Comparison of ENCODE assay signal across 7 mouse cellular contexts in the genomic region with DNA sequence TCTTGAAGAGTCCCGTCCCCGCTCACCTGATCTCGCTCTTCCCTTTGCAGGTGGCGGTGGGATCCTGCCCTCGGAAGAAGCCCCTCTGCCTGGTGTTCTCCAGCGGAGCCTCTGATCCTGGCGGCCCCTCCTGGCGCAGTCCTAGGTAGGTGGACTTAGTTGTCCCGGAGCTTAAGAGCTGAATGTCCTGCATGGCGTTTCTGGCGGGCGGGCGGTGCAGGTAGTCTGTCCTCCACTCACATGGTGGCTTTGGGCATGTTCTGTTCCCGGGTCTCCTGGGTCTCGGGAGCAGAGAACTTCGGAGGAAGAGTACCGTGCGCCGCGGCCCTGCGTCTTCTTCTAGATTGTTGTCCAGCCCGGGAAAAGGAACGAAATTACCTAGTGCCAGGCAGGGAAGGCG. TPM values are rescaled to one million over a fixed set of nuclear protein-coding genes. Genes with fewer than 3 reads are reported as not detected.
DNase-seq lines count a peak whose midpoint lies in the region; ATAC-seq lines count a peak whose summit lies in the region.

No protein-coding gene starts in this region.

- H3K4me1 ChIP-seq in forebrain, embryonic 14.5 days (ENCODE audit: control insufficient read depth, insufficient read depth, low read length) = peaks cover 14% of the 10 kb centered on the region
- peaks cover 25% of the 10 kb centered on the region for H3K4me1 ChIP-seq in limb, embryonic 13.5 days

- DNase-seq in left cerebral cortex, adult 11 months (ENCODE audit: low spot score) = peak; percentile 8
- no peak for DNase-seq in left cerebral cortex, postnatal 10 days (ENCODE audit: extremely low spot score in 1 of 2, low spot score in 2 of 2)
- DNase-seq in adrenal gland, postnatal 36 days = peak; percentile 34 to 36
- no peak for DNase-seq in forebrain, embryonic 14.5 days (ENCODE audit: low spot score)
- DNase-seq in right cerebral cortex, postnatal 36 days (ENCODE audit: low spot score in 2 of 2) = no peak

- no peak for ATAC-seq in forebrain, embryonic 14.5 days
- ATAC-seq in limb, embryonic 13.5 days (ENCODE audit: low FRiP score, low read depth) = no peak
- ATAC-seq in monocyte, adult 5-6 weeks (replicated peaks; ENCODE audit: insufficient number of reproducible peaks, low FRiP score, low TSS enrichment, poor library complexity, severe bottlenecking) = 0 out of 2 replicates have a peak, but pooled peaks have one; percentile 29

- H3K27ac ChIP-seq in forebrain, embryonic 14.5 days (ENCODE audit: low read depth, low read length) = peak overlapping the region; percentile 93; the same call in 1 of the 2 replicates
- peak overlapping the region; percentile 48 for H3K27ac ChIP-seq in limb, embryonic 13.5 days

- no peaks in the 10 kb centered on the region for H3K27me3 ChIP-seq in forebrain, embryonic 14.5 days (replicated peaks; ENCODE audit: control insufficient read depth, insufficient read depth, low read length)
- no peaks in the 10 kb centered on the region for H3K27me3 ChIP-seq in limb, embryonic 13.5 days

- H3K4me3 ChIP-seq in forebrain, embryonic 14.5 days (ENCODE audit: low read depth, low read length) = peak overlapping the region; percentile 71
- H3K4me3 ChIP-seq in limb, embryonic 13.5 days = peak overlapping the region; percentile 78

- H3K4me2 ChIP-seq in forebrain, embryonic 14.5 days (ENCODE audit: low read length) = peak overlapping the region; percentile 95
- peak overlapping the region; percentile 89 for H3K4me2 ChIP-seq in limb, embryonic 13.5 days (replicated peaks)

- peaks cover 25% of the 10 kb centered on the region for H3K36me3 ChIP-seq in forebrain, embryonic 14.5 days (ENCODE audit: control insufficient read depth, insufficient read depth, low read length)
- H3K36me3 ChIP-seq in limb, embryonic 13.5 days = peaks cover 28% of the 10 kb centered on the region

- intact Hi-C loops in left cerebral cortex, postnatal 10 days (cut with DNase I) = no loop called here

- H3K9me3 ChIP-seq in forebrain, embryonic 14.5 days (replicated peaks; ENCODE audit: control insufficient read depth, low read length) = no peaks in the 10 kb centered on the region
- H3K9me3 ChIP-seq in limb, embryonic 13.5 days = no peaks in the 10 kb centered on the region

- peak overlapping the region; percentile 89 for H3K9ac ChIP-seq in forebrain, embryonic 14.5 days (ENCODE audit: low read length)
- peak overlapping the region; percentile 84 for H3K9ac ChIP-seq in limb, embryonic 13.5 days

- under 1% methylated on average over 24 of the region's 24 CpGs for WGBS in forebrain, embryonic 14.5 days
- under 1% methylated on average over 24 of the region's 24 CpGs for WGBS in limb, embryonic 13.5 days

RNA-seq across cellular contexts. Expression of gene Rtl10, which starts 0.3 kb away (rescaled TPM):
- total RNA-seq in left cerebral cortex, postnatal 10 days (2021) = 1 to 10 TPM; 6.2 to 8.7 TPM
- 1 to 10 TPM; 4.4 to 5.6 TPM for total RNA-seq in adrenal gland, postnatal 36 days (2021)
- 2.8 and 3.0 TPM in 2 replicates for polyA plus RNA-seq in forebrain, embryonic 14.5 days (2014; fragmentation: Nextera tagmentation; extraction: Ambion mirVana)
- 5.5 and 5.9 TPM in 2 replicates for polyA plus RNA-seq in limb, embryonic 13.5 days (2015; fragmentation: Nextera tagmentation; extraction: Ambion mirVana)
- total RNA-seq in monocyte, adult 5-6 weeks (2017) = 2.0 TPM in 1 of 3 replicates, not detected in the others

RNA-seq across cellular contexts. Expression of gene Gnb1l, which starts 0.5 kb away (rescaled TPM):
- 1 to 10 TPM; 7.6 to 8.4 TPM for total RNA-seq in left cerebral cortex, postnatal 10 days (2021)
- total RNA-seq in adrenal gland, postnatal 36 days (2021) = 1 to 10 TPM; 4.9 to 5.9 TPM
- polyA plus RNA-seq in forebrain, embryonic 14.5 days (2014; fragmentation: Nextera tagmentation; extraction: Ambion mirVana) = 16.2 and 19.1 TPM in 2 replicates
- 20.4 and 21.4 TPM in 2 replicates for polyA plus RNA-seq in limb, embryonic 13.5 days (2015; fragmentation: Nextera tagmentation; extraction: Ambion mirVana)
- total RNA-seq in monocyte, adult 5-6 weeks (2017) = 0.85 to 1.4 TPM (median 1.2 TPM) in 3 replicates

Comparison
In these comparisons a context has a peak if more than half of its experiments do, and no peak if none do; other contexts are left out.
1. DNase-seq: peak in left cerebral cortex, adult 11 months (single experiment) and adrenal gland, postnatal 36 days (2 of 2); none in left cerebral cortex, postnatal 10 days (0 of 2), forebrain, embryonic 14.5 days (single experiment) and right cerebral cortex, postnatal 36 days (0 of 2).